Mouse (Mus musculus): ENCODE measurements at regions not wholly inside any gene's neighbourhood (a gene's known extent, or its start where the extent isn't known, plus 50 kb on each side); places are given as distances from the start of the nearest gene placed in this dataset.

DNA sequence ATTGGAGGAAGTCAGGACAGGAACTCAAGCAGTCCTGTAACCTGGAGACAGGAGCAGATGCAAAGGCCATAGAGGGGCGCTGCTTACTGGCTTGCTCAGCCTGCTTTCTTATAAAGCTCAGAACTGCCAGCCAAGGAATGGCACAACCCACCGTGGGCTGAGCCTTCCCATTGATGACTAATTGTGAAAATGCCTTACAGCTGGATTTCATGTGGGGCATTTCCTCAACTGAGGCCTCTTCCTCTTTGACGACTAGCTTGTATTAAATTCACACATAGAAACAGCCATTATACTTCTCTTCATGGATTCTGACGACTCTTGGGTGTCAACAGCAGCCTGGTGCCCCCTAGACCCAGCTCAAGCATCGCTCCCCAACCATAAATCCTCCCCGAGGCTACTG lies 66.4 kb upstream of the Gdf10 start:
- no peak for DNase-seq (ENCODE audit: low spot score)

DNA sequence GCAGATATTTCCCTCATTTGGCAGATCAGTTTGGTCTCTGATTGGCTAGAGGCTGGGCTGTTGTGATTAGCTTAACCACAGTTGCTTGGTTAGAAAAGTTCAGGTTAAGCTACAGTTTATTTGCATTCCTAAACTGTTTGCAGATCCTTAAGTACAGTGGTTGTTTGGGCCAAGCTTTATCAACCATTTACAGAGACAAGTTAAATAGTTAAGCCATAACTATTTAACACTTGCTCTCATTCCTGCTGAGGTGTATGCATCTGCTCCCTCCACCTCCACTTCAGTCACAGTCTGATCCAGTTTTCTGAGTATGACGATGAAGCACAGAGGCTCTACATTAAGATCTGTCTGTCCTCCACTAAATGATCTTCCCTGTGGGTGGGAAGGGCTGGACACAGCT lies 58.6 kb upstream of the Gdf10 start:
- DNase-seq (ENCODE audit: low spot score) = no peak

DNA sequence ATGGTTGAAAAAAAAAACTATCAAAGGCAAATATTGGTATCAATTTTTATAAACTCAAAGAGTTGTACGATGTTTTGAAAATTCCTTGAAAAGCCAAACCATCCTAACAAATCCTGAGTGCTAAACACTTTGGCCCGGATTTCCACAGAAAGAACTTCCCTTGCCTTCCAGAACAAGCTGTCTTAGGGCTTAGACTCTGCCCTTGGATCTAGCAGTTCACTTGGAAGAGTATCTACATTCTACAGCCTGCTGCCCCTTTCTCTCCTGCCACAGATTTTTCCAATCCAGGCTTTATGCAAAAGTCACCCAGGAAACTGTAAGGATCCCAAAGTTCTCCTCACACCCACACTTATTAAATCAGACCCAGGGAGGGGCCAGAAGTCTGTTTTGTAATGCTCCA lies 57.6 kb upstream of the Gdf10 start:
- DNase-seq (ENCODE audit: low spot score) = no peak

DNA sequence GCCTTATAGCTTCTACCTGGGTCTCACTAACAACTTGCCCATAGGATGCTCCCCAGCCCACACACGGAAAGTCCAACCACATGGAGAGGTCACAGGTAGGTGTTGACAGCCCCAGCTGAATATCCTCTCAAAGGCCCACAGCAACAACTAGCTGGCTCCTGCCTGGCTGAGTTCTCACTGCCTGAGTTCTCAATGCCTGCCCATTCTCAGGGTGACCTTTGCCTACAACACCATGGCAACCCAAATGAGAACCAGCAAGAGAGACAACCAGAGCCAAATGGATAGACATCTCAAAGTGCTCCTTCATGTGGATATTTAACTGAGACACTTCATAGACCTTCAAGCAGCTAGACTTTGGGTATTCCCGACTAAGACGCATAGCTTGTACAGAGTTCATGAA lies 55.7 kb upstream of the Gdf10 start:
- no peak for DNase-seq (ENCODE audit: low spot score)
